Mouse (Mus musculus): ENCODE data around the gene Rtn4rl2.

Gene Rtn4rl2

DNA sequence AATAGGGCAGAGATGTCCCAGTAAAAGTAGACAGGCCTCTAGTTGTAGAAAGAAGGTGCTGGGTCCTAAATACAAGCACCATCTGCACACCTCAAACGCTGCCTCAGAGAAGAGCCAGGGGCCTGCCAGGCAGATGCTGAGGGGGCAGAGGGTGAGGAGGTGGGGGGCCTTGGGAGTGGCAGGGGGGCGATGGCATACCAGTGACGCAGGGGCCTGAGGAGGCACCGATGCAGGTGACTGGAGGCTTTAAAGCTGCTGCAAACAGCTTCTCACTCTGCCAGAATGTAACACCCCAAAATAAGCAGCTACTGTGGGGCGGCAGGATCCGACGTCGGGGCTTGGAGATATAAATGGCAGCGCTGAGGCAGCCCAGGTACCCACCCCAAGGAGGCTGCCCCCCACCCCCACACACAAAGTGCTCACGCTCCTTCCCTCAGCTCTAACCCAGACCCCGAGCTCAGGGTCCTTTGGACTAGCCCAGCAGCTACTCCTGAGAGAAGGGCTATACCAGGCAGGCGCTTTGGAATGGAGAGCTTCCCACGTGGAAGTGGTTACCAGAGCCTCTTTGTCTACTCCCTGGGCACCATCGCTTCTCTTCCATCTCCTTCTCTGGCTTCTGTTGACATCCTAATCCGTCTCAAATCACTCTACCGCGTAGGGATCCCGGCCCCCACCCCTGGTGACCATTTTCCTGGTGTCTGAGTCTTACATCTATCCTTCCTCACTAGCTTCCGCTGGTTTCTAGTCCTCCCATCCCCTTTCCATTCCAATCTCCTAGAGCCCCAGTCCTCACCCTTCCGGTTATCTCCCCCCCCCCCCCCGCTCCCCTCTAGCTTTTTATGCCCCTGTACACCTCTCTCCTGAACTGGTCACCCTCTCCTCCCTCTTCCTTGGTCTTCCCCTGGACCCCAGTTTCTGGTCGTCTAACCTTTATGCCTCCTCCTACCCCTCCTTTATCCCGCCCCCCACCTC lies 1.1 kb downstream of the Rtn4rl2 start:
- peak; percentile 53 for DNase-seq (ENCODE audit: low read depth, low spot score)

DNA sequence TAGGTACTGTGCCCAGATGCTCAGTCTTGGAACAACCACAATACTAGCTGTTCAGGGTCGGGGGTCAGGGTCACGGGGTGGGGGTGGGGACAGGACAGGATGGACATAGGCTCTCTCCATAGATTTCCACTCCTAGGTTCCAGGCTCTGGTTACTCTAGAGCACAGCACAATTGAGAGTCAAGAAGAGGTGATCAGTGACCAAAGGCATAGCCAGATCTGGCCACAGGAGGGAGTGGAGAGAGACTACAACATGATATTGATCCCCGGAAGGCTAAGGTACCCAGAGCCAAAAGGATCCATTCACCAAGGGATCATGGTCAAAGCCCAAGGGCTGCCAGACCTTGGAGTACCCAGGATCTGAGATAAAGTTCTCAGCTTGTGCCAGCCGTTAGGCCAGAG lies 1.9 kb downstream of the Rtn4rl2 start:
- no peak for DNase-seq (ENCODE audit: low read depth, low spot score)

DNA sequence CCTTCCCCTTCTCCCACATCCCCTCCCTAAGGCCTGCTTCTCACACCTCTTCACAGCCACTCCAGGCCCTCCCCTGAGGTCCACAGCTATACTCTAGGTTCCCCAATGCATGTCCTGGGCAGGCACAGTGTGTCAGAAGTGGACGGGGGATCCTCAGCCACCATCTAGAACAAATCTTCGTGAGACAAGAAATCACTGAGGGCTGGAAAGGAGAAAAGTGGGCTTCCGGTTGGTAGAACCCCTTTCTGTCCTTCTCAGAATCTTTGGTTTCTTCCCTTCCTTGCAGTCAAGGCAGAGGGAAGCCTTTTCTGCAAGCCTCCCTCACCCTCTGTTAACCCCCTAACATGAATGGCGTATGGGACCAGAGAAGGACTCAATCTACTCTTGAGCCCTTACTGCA lies 2.6 kb downstream of the Rtn4rl2 start:
- DNase-seq (ENCODE audit: low read depth, low spot score) = no peak

DNA sequence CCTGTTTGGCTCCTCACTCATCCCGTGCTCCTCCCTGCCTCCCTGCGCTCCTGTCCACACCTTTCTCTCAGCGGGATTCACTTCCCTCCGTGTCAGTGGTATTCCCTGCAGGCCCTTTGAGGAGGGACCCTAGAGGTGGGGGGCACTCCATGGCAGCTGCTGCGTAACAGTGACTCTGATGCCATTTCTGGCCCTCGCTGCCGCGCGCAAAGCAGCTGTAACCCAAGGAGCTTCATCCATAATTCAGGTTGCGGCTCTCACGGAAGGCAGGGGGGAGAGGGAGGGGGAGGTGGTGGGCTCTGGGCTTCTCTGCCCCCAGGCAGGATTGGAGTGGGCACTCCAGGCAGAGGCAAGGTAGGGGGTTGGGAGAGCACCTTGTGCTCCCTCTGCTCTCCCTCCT lies 3.0 kb downstream of the Rtn4rl2 start:
- no peak for DNase-seq (ENCODE audit: low read depth, low spot score)

DNA sequence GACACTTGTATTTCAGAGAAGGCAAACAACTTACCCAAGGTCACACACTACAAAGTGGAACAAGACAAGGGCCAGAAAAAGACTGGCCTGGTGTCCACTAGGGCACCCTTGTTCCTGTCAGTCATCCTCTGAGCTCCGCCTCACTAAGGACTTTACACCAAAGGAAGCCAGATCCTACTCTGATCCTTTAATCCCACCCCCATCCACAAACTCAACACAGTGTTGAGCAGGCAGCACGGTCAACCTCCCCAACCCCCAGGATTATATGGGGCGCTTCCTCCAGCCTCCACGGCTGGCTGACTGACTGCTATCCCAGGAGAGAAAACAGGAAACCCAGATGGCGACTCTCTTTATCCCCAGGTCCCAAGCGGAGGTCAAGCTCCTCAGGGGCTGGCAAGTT lies 3.4 kb downstream of the Rtn4rl2 start:
- DNase-seq (ENCODE audit: low read depth, low spot score) = no peak

DNA sequence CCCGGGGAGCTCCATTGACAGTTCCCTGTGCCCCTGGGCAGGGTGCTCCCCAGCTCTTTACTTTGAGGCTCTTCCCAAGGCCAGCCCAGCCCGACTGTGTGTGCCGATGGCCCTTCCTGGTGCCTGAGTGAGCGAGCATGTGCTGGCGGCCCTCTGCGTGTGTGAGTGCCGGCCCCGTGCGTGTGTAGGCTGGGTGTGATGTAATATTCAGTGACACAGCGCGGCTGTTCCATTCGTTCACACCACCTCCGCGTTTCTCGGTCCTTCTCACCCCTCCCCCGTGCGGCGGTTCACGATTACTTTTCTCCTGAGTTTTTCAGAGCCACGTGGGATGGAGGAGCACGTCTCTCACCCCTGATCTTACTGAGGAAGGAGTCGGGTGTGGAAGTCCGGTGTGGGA lies 3.9 kb downstream of the Rtn4rl2 start:
- peak; percentile 81 for DNase-seq (ENCODE audit: low read depth, low spot score)

DNA sequence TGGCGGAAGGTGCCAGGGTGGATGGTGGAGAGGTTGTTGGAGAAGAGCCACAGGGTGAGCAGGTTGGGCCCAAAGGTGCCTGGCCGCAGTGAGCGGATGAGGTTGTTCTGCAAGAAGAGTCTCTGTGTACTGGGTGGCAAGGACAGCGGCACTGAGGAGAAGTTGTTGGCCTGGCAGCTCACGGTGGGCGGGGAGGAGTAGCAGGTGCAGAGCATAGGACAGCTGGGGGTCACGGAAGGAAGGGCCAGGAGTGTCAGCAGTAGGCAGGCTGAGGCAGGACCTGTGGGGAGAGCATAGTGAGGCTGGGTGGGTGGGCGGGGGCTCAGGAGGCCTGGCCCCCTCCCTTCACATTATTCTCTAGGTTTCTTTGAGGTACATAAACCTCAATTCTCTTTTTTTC lies 5.9 kb downstream of the Rtn4rl2 start:
- DNase-seq (ENCODE audit: low read depth, low spot score) = no peak

DNA sequence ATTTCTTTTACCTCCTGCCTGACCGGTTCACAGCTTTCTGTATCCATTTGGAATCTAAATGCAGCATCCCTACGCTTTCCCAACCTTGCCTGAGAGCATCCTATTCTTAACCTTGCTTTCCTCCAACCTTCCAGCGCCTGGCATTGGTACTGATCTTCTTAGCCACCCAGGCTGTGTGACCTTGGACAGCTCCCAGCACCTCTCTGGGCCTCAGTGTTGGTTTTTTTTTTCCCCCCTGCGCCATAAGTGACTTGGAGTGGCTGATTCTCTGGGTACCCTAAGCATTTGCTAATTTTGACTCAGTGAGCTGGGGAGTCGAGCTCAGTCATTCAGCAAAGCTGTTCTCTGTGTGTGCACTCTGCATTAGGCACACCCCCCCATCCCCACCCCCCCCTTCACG lies 10.7 kb downstream of the Rtn4rl2 start:
- no peak for DNase-seq (ENCODE audit: low read depth, low spot score)

DNA sequence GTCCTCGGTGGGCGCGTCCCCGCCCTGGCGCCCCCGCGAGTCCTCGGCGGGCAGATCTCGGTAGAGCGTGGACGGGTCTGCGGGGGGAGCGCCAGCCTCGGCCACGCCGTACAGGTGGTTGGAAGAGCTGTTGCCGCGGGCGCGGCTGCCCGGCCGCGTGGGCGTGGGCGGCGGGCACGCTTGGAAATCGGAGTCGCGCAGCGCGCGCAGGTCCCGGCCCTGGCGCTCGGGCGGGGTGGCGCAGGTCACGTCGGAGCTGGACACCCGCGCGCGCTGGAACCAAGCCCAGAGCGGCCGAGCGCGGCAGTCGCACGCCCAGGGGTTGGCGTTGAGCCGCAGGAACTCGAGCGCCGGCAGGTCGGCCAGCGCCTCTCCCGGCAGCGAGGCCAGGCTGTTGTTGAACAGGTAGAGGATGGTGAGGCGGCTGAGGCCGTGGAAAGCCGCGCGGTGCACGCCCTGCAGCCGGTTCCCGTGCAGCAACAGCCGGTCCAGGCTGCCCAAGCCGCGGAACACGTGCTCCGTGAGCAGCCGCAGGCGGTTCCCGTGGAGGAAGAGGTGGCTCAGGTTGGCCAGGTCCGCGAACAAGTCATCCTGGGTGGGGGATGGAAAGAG lies 14.3 kb downstream of the Rtn4rl2 start:
- DNase-seq (ENCODE audit: low read depth, low spot score) = no peak

DNA sequence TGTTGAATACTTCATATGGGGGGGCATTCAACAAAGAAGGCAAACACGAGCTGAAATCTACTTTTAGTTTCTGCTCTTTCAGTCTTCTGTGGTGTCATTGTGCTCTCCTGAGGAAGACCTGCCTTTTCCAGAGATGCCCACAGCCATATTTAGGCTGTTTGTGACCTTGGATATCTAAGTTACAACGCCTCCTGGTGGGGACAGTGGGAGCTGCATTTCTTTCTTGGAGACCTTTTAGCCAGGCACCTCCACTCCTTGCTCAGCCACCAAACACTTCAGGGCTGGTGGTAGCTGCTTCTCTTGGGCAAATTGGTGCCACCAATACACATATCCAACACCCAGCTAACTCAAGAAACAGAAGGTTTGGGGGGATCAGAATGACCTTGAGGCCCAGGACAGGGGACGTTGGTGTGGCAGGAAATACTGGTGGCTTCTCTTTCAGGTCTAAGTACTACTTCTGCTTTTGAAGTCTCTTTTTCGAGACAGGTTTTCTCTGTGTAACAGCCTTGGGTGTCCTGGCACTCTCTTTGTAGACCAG lies 15.8 kb downstream of the Rtn4rl2 start:
- no peak for DNase-seq (ENCODE audit: low read depth, low spot score)

DNA sequence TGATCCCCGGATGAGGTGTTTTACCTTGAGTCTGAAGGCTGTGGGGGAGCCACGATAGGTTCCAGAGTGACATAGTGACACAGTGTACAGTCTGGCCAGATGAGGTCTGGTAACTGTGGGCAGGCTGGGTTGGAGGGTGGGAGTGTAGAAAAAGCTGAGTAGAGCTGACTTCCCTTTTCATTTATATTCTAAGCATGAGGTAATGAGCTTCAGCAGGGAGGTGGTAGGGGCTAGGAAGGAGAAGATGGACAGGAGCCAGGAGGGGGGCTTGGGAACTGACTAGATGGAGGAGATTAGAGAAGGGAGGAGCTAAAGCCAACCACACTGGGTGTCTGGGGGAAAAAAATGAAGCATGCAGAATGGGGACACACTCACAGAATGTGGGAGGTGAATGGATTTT lies 17.5 kb downstream of the Rtn4rl2 start:
- no peak for DNase-seq (ENCODE audit: low read depth, low spot score)

DNA sequence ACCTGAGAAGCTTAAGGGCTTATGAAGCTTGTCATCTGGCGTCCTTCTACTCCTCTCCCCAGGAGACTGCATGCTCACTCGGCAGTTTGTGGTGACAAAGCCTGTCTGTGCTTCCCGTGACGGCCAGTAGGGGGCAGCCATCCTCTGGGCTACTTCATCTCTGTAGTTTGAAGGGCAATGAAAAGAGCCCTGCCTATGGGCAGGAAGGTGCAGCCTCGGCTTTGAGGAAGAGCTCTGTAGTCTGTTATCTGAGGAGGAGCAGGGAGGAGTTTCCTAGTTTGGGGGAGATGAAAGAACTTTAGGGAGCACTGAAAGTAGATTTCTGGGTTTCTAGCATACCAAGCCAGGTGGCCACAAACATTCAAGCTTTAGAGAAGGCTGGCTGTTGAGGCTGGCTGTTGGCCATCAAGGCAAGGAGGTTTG lies 18.0 kb downstream of the Rtn4rl2 start:
- DNase-seq (ENCODE audit: low read depth, low spot score) = peak; percentile 71

DNA sequence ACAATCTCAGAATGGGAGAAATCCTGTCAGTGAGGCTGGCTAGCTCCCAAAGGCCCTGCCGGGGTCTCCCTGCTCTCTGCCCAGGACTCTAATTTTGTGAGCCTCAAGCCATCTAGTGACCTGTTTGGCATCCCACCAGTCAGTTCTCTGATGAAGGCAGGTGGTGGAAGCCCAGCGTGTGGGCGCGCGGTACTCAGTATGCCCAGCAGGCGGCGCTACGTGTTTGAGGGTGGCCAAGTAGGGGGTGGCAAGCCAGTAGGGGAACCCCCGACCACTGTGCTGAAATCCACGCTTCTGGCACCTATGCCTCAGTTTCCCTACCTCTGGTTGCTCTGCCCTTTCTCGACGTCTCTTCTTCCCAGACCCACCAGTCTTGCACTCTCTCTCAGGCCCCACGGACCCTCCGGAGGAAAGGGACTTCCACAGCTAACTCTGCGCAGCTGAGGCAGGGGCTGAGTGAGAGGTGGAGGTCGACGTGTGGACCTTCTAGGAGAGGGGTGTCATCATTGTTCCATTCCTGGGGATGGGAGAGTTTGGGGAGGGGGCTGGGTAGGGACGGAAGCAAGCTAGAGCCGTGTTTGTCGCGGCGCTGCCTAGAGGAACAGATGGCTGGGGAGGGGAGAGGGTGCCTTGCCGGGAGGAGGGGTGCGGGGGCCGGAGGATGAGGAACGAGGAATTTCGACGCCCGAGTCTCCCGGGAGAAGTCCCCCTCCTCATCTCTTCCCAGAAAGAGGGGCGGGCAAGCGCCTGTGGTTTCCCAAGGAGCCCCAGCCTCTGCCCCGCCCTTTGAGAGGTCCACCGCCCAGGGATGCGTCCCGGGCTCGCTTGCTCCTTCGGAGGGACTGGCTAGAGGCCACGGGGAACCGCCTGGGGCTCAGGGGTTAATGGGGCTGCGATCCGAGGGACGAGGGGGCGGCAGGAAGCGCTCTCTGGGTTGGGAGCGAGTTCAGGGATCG lies 20.6 kb downstream of the Rtn4rl2 start:
- DNase-seq (ENCODE audit: low read depth, low spot score) = peak; percentile 56

DNA sequence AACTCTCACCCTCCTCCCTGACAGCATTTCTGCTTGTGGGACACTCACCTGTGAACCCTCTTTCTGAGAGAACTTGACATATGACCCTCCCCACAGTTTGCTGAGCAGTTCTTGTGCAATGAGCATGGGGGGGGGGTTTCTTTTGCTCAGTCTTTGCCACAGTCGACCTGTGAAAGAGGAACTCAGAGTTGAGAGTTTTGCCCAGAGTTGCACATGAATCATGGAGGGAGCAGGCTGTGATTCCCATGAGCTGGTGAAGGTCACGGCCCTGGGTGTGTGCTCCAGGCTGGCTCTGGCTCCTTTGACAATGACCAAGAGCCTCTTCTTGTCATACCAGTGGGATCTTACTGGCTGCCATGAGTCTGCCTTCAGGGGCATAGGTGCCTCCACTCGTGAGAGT lies 24.3 kb downstream of the Rtn4rl2 start:
- DNase-seq (ENCODE audit: low read depth, low spot score) = no peak

DNA sequence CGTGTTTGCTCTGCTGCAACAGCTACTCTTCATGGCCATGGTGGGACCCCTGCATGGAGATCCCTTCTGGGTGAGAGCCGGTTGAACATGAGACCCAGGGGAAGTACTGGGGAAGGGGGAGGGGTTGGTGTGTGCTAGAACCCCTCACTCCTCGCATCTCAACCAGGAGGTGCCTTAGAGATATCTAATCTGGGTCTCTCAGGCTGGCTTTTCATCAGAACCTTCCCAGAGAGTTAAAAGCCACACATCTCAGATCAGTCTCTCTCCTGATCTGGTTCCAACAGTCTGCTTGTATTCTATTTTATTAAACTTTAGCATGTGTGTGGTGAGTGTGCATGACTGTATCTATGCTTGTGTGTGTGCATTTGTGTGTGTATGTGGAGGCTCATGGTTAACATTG lies 25.1 kb downstream of the Rtn4rl2 start:
- DNase-seq (ENCODE audit: low read depth, low spot score) = no peak

DNA sequence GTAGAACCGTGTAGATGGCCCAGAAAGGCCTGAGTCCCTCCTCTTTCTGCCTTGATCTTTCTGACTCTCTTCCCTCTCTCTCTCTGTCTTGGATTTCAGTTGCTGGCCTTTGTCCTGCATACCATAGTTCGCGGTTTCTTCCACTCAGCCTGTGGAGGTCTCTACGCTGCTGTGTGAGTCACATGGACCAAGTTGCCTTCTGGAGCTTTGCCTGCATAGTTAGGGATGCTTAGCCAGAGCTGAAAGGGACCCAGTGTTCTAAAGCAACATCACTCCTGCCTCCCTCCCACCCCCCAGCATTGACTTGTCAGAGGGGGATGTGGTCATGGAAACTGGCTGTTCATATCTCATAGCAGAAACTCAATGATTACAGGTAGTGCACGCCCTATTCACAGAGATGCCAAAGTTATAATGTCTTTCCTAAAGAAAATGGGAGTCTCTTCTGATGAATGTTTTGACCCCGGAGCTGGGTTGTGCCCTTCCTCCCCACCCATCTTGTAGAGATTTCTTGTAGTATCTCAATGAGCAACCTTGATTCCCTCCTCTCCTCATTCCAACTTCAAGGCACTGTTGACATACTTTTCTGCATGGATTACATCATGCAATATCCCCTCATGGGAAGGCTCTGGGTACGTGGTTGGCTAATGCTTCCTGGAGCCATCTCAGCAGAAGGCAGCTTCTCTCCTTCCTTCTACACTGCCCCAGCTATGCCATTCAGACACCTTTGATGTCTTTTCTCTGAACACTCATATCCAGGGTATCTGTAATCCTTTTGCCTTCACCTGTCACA lies 26.3 kb downstream of the Rtn4rl2 start:
- DNase-seq (ENCODE audit: low read depth, low spot score) = no peak

DNA sequence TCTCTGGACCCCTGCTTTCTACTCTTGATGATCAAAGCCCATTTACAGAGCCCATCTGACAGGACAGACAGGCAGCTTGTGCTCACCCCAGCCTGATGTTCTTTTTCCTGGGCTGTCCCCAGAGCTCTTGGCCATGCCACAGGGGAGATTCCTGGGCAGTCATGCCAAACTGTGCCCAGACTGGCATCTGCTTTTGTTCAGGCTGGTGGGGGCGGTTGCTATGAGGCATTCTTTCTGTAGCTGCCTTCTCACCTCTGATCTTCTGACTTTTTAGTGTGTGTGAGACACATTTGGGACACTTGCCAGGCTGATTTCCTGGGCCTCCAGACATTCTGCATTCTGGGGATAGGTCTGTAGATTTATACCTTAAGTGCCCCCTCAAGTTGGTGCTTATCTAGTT lies 28.0 kb downstream of the Rtn4rl2 start:
- DNase-seq (ENCODE audit: low read depth, low spot score) = no peak

DNA sequence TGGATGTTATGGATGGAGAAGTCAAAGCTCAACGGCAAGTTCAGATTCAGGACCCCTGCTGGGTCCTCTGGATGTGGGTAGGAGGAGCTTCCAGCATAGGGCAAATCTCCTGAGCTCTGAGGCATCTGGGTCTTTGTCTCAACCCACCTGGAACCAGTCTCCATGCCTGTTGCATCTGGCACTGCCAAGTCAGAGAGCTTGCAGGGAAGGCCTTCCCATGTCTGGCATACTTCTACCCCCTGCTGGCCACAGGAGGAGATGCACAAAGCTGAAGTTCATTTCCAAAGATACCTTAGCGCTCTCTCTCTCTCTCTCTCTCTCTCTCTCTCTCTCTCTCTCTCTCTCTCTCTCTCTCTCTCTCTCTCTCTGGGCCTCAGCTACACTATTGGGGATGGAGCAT lies 30.8 kb downstream of the Rtn4rl2 start:
- peak; percentile 78 for DNase-seq (ENCODE audit: low read depth, low spot score)

DNA sequence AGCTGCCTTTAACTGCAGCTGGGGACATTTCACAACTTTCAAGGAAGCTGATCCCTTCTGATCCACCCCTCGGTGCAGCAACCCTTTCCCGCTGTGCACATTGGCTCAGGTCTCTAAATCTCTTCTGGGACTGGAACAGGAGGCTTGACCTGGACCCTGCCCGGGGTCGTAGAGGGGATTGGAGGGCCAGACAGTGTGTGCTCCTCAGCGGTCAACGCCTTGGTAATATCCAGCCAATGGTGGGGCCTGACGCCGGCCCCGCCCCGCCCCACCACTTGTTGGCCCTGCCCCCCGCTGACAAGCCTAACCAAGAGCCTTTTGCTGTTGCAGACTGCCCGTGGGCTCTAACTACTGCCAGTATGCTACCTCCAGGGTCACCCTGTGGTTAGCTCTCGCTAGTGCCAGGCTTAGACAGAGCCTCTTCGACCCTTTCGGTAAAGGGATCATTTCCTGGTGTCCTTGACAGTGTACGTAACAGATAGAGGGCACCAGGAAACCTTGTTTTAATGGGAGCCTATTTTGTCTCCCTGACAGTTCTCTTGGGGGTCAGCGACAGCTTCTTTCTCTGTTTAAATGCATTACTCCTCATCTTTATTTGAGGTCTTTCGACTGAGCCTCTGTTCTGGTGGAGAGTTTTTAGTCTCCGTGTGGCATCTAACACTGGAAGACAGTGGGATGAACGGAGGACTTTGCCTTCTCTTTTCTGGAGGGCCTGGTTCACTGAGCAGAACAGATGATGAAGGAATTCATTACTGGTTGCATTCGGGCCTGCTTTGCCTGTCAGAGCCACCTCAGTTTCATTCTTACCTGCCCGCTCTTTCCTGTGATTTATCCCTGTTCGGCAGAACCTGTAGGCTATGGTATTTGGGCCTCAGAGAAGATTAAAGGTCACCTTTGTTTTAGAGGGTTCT lies 35.1 kb downstream of the Rtn4rl2 start:
- no peak for DNase-seq (ENCODE audit: low read depth, low spot score)
